Mouse (Mus musculus) erythroblast, embryonic 14.5 days (primary cell): ENCODE measurements around the gene Steap3.

ENCODE experiments used
- GATA1 ChIP-seq: IDR thresholded peaks from 2 replicates; pipeline ENCODE4 v1.6.1; 2012; ENCODE audit warnings: low read length, inconsistent platforms, mixed read lengths
- TAL1 ChIP-seq: IDR thresholded peaks from 3 replicates; pipeline ENCODE4 v1.6.1; 2012; ENCODE audit warnings: low read length, inconsistent platforms, mixed read lengths

- TF ChIP-seq GATA1 = peak; percentile 81
- TF ChIP-seq TAL1 = 0 out of 3 replicates have a peak, but pooled peaks have one; percentile 24
Measured at GRCm38 (mm10) chr1:120270882-120271281, 1.6 kb downstream of the Steap3 start.
